Mouse (Mus musculus): ENCODE results near the gene Chek2.
A peak's percentile ranks its signal among the peaks of the same experiment; 100 is the strongest.
"Not testable (repeated sequence)": the region's sequence is repeated elsewhere in the genome, so short reads cannot be mapped to it uniquely, and the experiment has no call there.

The Chek2 gene

DNA sequence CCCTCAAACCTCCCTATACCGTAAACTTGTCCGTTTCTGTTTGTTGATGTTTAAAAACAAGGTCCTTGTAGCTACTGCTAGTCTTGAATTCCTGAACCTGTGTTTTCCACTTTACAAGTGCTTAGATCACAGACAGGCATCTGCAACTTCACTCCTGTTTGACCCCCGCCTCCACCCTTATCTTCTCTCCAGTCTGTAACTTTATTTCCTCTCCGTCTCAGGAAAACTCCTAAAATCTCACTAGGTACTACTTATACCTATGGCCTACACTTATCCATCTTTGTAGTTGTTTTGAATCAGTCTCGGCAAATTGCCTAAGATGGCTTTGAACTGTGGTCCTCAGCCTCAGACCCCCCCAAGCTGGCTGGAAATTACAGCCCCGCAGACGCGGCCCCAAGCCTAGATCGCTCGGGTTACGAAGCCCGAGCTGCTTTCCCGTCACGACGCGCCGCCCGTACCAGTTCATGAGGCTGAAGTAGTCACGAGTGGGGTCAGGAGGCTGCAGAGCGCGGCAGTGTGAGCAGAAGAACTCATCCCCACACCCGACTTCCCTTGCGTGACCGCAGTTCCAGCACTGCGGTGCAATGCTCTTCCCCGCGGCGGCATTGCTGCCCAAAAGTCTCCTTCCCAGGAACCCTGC, 621 bp upstream of the Chek2 start:
- DNase-seq (ENCODE audit: low read depth, low spot score): peak; percentile 41

DNA sequence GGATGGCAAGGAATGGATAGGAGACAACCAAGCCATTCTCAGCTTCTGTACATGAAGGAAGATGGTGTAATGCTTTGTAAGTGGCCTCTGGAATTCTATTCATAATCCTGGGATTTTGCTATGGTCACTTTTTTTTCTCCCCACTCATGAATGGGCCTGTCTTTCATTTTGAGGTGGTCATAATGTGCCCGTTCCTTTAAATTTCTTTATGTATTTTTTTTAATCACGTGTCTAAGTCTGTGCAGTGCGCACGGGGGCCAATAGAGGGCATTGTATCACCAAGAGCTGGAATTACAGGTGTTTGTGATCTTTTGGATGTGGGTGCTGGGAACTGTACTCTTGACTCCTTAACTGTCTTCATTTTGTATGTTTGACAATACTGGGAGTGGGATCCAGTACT, 686 bp downstream of the Chek2 start:
- peak; percentile 77 for DNase-seq (ENCODE audit: low read depth, low spot score)

DNA sequence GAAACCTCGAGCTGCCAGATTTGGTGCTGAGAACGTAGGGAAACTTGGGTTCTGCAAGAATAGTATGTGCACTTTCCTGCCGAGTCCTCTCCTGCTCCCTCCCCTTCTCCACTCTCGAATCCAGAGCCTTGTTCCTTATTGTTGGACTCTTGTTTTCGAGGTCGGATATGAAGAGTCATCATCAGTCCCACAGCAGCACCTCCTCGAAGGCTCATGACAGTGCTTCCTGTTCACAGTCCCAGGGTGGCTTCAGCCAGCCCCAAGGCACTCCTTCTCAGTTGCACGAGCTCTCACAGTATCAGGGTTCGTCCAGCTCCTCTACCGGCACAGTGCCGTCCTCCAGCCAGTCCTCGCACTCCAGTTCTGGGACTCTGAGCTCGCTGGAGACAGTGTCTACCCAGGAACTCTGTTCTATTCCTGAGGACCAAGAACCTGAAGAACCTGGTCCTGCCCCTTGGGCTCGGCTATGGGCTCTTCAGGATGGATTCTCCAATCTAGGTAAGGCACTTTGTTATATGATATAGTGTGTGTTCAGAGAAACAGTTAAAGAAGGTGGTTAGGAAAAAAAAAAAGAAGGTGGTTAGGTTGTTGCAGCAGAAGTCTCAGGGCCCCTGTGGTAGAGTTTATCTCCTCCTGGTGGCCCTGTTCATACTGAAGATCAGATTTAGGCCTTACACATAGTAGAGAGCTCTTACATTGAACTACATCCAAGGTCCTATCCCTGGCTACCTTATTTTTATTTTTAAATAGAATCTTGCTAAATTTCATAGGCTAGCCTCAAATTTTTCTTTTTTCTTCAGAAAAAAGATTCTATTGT, 1.5 kb downstream of the Chek2 start:
- DNase-seq (ENCODE audit: low read depth, low spot score): no peak

GRCm38 (mm10) chr5:110852990-110853389, 13.2 kb downstream of the Chek2 start:
- no peak for DNase-seq (ENCODE audit: low read depth, low spot score)

GRCm38 (mm10) chr5:110857091-110857490, 17.3 kb downstream of the Chek2 start:
- DNase-seq (ENCODE audit: low read depth, low spot score): no peak

DNA sequence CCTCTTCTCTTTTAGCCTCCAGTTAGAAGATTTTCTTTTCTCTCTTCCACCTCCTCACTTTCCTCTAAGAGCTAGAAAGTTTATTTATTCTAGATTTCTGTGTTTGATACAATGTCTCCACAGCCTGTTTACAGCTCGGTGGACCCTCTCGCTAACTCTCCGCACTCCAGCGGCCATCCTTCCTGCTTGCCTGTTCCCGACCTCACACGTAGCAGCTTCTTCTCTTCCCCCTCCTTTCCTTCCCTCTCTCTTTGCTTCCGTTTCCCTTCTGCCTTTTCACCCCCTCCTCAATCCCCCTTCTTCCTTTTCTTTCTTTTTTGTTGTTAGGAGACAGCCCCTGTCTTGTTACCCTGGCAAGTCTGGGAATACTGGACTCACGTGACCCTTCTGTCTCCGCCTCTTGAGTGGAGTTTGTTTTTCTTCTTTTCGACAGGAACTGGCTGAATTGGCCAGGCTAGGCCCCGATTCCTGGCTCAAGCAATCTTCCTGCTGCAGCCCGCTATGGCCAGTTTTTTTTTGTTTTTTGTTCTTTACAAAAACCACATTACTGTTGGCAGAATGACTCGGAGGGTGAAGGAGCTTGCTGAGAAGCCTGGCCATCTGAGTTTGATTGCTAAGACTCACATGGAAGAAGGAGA, 19.4 kb downstream of the Chek2 start:
- peak; percentile 35 for DNase-seq (ENCODE audit: low read depth, low spot score)

GRCm38 (mm10) chr5:110860445-110860844, 20.7 kb downstream of the Chek2 start:
- DNase-seq (ENCODE audit: low read depth, low spot score): no peak

DNA sequence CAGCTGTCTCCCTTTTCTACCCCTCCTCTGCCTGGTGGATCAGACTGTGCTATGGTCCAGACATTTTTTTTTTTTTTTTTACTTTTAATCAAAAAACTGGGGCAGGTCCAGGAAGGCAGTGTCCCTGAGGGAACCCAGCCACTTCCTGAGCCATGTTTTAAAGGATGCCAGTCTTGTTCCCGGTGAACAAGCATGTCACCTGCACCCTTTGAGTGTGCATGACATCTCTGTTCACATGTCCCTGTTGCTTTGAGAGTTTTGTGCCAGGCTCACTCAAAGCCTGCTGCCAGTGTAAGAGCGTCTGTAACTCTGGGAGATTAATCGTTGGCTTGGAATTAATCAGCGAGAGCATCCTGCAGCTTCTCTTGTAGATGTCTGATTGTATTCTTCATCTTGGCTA, 28.7 kb downstream of the Chek2 start:
- no peak for DNase-seq (ENCODE audit: low read depth, low spot score)

- no peak for DNase-seq (ENCODE audit: low read depth, low spot score)
Measured at GRCm38 (mm10) chr5:110869242-110869669, 29.5 kb downstream of the Chek2 start.

DNA sequence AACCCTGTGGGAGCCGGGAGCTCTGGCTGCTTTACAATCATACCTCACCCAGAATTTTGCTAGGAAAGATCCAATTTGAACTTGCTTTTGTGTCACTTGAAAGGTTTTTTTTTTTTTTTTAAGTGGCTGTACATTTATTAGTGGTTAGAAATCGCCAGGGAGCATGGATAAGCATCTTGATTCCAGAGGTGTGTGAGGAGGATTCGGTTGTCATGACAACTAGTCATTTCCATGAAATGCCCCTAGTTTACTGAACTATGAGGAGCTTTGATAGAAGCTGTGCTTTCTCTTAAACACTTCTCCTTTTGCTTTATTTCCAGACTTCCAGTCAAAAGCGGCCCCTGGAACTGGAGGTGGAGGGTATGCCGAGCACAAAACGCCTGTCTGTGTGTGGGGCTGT, 33.4 kb downstream of the Chek2 start:
- DNase-seq (ENCODE audit: low read depth, low spot score): no peak

- peak; percentile 28 for DNase-seq (ENCODE audit: low read depth, low spot score)
Measured at GRCm38 (mm10) chr5:110874711-110875110, 34.9 kb downstream of the Chek2 start.

- DNase-seq (ENCODE audit: low read depth, low spot score): no peak
Measured at GRCm38 (mm10) chr5:110875286-110875685, 35.5 kb downstream of the Chek2 start.

DNA sequence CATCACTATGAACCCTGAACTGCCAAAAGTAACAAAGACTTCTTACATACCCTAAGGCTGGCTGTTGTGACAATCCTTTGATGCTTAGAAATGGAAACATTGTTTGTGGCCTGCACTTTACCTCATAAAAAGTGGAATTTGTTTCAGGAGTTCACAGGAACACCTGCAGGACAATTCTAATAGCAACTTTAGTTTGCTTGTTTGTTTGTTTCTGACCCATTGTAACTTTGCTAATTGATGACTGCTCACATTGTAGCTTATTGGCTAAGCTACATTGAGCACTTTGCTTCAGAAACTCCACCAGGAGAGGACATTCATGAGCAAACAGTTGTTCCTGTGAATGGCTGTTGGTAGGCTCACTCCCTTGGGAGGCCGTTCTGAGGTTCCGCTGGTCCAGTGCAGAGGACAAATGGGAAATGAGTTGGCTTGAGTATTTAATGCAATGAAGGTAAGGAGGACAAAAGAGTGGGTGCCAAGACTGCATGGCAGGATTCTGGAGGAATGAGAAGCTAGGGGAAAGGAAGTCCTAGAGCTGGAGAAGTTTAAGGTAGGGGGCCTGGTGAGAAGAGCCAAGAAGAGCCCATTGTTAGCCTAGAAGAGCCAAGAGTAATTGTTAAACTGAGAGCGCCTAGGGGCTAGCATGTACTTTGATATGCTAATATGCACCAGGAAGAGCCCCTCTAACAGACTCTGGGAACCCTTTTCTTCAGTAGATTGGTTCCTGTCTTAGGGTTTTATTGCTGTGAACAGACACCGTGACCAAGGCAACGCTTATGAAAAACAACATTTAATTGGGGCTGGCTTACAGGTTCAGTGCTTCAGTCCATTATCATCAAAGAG, 38.1 kb downstream of the Chek2 start:
- no peak for DNase-seq (ENCODE audit: low read depth, low spot score)

DNA sequence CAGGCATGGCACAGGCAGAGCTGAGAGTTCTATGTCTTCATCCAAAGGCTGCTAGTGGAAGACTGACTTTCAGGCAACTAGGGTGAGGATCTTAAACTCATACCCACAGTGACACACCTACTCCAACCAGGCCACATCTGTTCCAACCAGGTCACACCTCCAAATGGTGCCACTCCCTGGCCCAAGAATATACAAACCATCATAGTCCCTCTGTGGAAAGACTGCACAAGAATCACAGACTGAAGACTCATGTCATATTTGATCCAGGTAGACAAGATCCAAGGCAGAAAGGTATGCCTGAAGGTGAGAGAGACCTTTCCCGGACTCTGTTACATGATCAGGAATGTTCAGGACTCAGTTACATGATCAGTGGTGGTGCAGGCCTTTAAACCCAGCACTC, 38.7 kb downstream of the Chek2 start:
- DNase-seq (ENCODE audit: low read depth, low spot score): not testable (repeated sequence)

GRCm38 (mm10) chr5:110879042-110879441, 39.3 kb downstream of the Chek2 start:
- no peak for DNase-seq (ENCODE audit: low read depth, low spot score)

GRCm38 (mm10) chr5:110879584-110880374, 40.0 kb downstream of the Chek2 start, which contains the start of gene Ttc28:
Ttc28 (plus strand) TSS chr5:110879803.
- peak; percentile 54 for DNase-seq (ENCODE audit: low read depth, low spot score)

GRCm38 (mm10) chr5:110888596-110888995, 48.8 kb downstream of the Chek2 start:
- DNase-seq (ENCODE audit: low read depth, low spot score): no peak

DNA sequence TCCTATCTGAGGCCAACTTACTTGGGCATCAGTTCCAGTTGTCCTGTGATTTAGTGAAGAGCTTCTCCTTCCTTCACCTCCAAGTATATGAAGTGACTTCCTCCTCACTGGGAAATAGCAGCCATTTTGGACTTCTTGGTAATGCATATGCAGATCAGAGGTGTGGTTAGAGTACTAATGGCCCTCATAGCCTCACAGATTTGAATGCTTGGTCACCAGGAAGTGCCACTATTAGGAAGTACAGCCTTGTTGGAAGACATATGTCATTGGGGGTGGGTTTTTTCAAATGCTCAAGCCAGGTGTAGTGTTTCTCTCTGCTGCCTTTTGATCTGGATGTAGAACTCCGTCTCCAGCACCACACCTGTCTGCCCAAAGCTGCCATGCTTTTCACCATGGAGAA, 50.2 kb downstream of the Chek2 start:
- no peak for DNase-seq (ENCODE audit: low read depth, low spot score)

DNA sequence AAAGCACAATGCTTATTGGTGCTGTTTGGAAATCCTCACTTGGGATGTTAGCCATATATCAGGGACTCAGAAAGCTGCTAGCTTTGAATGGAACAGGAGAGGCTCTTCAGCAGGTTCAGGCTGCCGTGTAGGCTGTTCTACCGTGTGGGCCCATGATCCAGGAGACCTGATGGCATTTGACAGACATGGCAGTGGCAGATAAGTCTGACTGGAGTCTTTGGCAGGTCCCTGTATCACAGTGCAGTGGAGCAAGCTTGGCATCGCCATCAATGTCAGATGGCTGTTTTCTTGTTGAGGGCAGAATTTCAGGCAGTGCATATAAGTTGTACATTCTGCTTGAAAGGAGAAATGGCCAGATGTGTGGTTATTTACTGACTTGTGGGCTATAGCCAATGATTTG, 50.8 kb downstream of the Chek2 start:
- DNase-seq (ENCODE audit: low read depth, low spot score): no peak

DNA sequence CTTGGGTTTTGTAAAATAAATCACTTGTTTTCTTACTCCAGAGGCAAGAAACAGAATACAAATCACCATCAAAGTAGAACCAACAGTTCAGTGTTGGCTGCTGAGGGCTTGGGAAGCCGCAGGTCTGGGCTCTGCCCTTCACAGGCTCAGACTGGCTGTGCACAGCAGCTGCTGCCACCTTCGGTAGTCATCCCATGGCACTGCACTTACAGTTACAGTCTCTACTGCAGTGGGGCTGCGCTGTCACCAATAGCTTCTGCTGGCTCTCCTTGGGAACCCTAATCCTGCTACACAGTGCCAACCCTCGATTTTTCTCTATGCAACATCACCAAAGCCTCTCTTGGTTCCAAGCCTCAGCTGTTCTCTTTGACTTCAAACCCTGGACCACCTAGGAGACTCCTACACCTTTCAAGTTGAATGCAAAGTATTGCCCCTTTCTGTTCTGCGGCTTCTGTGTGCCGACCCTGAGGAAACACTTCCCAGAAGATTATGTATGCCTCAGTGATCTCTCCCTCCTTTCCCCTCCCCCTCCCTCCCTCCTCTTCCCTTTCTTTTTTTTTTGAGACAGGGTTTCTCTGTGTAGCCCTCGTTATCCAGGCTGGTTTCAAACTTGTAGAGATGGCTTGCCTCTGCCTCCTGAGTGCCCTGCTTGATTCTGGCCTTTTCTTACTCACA, 57.5 kb downstream of the Chek2 start:
- no peak for DNase-seq (ENCODE audit: low read depth, low spot score)

Measured in 3T3-L1 (cell line).